Mouse (Mus musculus) adrenal gland (tissue): ENCODE results near the gene Mok.
"Not testable (repeated sequence)": the region's sequence is repeated elsewhere in the genome, so short reads cannot be mapped to it uniquely, and the experiment has no call there.

Experiments used
- intact Hi-C: fragments of 180-260 bp; cut with DNase I; formaldehyde crosslinking; loops from one replicate; pipeline ENCODE4 v1.15.1; 2025
- long read RNA-seq, 2 experiments: library from polyadenylated mRNA; unstranded; transcript quantifications; one replicate each; pipeline ENCODE4 v2.0.0; 2020; ENCODE audit warnings: borderline replicate concordance in 1 of 2; ENCODE audit not compliant: insufficient replicate concordance in 1 of 2

Mok gene
- long read RNA-seq, experiment 1, partial matches to known transcripts, result 0 of 3 reads
- long read RNA-seq, experiment 1, other reads (novel, unspliced or antisense), result 3 of 3 reads
- long read RNA-seq, experiment 2, partial matches to known transcripts, result 0 of 2 reads
- long read RNA-seq, experiment 2, other reads (novel, unspliced or antisense), result 1 of 2 reads

DNA sequence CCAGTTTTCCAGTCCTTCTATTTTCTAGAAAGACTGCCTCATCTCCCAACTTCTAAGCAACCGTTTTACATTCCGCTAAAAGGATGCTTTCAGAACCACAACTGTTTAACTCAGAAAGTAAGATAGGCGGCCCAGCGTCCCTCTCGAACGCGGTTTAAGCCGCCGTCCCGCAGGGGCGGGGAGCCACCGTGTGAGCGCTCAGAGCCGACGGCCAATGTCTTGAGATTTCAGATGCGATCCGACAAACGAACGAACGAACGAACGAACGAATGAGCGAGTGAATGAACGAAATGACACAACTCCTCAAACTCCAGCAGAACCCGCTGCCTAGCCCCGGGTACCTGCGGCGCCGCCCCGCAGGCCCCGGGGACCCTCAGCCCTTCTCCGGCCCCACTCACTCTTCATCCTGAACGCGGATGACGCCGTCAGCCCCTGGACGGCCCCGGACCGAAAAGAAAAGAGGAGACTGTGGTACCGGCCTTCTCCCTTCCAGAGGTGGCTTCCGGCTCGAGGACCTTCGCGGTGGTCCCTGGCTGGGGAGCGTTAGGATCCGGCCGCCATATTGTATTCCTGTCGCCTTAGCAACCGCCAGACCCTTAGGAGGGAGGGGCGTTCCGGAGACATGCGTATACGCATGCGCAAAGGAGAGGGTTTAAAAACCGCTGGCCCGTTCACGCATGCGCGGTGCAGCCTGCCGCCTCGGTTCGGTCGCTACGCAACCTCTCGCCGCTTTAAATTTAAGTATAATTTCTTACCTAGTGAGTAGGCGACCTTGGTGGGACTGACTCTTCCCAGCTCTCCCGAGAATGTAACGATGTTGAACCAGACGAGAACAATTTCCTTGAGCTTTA is at the start of gene Mok:
Gene Mok, minus strand, starts transcription at position 592 of the 851 bp plus-strand sequence.
- intact Hi-C loops, result loop anchor here (2.0 to 10.0 kb wide), 4 partner anchors 102 to 423 kb away; partner anchors contain the start of gene Ppp2r5c

DNA sequence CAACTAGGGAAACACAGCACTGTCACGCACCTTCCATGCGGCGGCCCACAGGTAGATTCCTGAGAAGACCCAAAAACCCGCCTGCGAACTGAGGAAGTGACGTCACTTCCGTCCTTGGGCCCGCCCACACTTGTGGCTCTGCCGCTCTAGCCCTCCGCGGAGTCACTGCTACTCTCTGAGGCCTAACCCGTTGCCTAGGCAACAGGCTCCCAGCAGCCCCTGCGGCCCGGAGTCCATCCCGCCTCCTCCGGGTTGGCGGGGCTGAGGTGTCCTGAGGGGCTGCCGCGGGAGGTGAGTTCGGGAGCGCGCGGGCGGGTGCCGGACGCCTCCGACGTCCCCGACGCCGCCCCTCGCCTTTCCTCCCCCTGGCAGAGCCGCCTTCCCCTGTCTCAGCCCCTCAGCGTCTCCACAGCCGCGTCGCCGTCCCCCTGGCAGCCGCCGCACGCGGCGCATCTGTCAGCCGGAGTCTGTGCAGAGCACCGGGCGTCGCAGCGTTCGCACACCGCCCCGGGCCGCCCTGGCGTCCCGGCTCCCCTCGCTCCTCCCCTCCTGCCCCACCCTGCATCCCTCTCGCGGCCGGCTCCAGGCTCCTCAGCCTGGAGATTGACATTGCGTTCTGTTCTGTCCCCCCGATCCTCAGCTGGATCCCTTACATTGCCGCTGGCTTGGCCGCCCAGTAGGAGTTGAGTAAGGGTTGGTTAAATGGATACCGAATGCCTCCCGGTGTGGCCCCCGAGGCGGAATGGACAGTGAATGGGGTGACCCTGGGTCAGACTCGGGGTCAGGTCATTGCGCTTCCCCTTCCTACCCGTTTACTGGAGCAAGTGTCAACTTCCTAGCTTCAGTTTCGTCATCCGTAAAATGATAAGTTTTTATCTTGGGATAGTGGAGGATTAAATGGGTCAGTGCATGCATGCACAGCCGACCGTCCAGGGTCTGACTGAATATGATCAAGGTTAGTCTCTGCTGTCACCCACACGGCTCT is 48.6 kb upstream of the Mok start, which contains the start of the genes Cinp and Tecpr2:
Gene Cinp, minus strand, starts transcription at position 110 of the 985 bp plus-strand sequence.
Gene Tecpr2, plus strand, starts transcription at position 229 of the 985 bp plus-strand sequence.
- intact Hi-C loops, result no loop called here

DNA sequence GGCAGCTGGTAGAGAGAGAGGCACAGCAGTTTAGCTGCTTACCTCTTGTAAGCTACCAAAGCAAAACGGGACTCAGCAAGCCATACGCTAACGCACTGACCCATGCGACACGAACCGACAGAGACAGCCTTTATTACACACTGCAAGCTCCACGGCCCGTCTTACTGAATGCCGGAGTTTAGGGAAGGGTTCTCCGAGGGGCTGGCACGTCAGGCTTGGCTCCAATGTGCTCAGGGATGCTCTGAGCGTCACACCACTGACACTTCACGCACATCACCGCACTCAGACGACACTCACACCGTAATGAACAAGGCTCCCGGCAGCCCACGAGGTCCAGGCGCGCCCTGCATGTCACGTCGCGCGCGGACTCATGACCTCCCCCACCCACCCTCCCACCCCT is 47.9 kb upstream of the Mok start:
- intact Hi-C loops, result no loop called here

DNA sequence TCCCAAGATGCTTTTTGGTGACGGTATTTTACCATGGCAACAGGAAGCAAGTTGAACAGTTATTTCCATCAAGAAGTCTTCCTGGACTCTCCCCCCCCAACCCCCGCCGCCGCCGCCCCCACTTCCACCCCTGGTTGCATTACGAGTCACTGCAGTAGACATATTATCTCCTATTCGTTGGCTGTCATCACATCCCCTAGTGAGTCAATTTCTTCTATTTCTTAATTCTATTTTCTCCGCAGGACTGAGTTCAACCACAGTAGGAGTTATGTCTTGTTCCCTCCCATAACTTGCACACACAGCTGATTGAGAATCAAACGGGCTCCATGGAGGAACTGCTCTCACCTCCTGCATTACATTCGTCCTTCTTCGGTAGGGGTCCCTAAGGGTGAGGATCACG is 47.4 kb upstream of the Mok start:
- intact Hi-C loops, result no loop called here

DNA sequence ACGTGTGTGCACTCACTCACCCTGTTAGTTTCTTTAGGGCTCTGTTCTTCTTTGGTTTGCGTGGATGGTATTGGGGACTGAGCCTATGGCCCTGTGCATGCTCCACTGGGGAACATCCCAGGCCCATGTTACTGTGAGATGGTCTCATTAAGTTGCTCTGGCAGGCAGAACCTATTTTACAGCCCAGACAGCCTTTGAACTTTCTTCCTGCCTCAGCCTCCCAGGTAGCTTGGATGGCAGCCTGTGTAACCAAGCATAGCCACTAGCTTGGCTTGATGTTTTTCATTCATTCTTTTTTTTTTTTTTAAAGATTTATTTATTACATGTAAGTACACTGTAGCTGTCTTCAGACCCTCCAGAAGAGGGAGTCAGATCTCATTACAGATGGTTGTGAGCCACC is 44.5 kb upstream of the Mok start:
- intact Hi-C loops, result no loop called here

DNA sequence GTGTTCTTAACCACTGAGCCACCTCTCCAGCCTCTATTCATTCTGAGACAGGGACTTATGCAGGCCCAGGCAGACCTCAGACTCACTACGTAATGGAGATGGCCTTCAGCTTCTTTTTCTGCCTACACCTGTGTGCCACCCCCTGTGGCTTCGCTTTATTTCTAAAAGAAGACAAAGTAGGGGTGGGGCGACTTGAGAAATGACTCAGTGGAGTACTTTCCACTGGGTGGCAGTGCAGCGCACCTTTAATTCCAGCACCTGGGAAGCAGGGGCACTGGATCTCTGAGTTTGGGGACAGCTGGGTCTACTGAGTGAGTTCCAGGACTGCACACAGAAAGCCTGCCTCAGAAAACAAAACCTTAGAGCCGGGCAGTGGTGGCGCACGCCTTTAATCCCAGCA is 41.6 kb upstream of the Mok start:
- intact Hi-C loops, result no loop called here

DNA sequence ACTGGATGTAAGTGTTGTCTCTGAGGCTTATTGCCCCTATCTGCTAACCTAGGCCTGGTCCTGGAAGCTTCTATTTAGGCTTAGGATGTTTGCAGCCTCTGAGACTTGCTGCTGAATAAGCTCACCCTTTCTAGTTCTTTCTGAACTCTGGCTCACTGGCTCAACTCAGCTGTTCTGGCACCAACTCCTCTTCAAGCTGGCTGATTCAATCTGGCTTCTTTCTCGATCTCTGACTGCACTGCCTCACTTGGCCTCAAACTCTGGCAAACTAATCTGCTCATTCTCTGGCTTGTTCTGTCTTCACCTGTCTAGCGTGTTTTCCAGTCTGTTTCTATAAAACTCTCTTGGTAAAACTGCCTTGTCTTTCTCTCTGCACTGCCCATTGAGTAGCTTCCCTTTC is 34.6 kb upstream of the Mok start:
- intact Hi-C loops, result no loop called here

DNA sequence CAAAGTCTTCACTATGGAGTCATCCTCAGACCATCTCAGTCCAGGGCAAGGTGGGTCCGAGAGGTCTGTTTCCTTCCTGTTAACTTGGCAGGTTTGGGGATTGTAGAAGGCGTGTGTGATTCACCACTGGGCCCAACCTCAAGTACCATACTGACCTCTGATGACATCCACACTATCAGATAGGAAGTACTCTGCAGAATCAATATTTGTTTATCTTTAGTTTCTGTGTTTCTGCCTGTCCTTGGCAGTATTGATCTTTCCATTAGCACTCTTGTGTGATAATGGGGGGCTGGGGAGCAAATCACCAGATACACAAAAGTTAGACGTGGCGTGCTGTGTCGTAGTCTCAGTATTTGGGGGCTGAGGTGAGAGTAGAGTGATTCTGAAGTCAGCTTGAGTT is 30.5 kb upstream of the Mok start:
- intact Hi-C loops, result no loop called here

DNA sequence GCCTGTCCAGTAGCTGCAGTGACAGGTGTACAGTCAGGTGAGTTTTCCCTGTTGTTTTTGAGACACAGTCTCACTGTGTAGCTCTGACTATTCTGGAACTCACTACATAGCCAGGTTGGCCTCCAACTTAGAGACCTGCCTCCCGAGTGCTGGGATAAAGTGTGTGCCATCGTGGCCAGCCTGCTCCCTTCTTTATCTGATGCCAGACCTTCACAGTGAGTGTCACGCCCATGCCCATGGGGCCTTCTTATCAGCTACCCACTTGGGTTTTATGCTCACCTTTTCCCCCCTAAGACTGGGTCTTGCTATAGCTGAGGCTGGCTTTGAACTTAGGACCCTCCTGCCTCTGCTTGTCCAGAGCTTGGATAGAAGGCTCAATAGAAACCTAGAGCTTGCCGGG is 29.4 kb upstream of the Mok start:
- intact Hi-C loops, result no loop called here

DNA sequence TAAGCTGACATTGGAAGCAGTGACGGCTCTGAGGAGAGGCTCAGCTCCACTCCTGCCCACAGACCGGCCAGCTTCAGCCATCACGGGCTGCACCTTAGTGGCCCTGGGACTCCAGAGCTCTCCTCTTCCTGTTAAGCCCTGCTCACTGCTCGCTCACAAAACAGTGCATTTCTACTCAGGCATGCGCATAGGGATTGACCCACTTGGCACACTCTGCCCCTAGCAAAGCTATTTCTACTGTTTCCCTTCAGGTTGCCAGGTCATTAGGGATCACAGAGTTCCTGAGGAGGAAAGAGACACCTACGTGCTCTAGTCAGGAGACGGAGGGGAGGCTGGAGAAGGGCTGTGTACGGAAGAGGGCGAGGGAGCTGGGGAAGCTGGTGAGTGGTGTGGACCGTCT is 25.2 kb upstream of the Mok start:
- intact Hi-C loops, result no loop called here

DNA sequence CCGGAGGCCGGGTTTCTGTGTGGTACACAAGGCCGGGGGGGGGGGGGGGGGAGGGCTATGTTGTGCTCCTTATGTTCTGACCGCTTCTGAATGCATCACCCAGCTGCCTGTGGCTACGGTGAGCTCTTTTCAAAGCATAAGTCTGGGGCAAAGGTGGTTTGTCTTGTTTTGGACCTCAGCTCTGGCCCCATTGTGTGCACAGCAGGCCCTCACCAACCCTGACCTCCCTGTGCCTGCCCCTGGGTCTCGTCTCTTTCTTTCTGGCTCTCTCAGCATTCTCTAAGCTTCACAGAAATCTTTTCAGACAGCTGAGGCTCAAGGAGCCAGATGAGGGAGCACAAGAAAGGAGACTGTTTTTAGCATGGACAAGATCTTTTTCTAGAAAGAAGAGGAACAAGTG is 24.8 kb upstream of the Mok start:
- intact Hi-C loops, result no loop called here

DNA sequence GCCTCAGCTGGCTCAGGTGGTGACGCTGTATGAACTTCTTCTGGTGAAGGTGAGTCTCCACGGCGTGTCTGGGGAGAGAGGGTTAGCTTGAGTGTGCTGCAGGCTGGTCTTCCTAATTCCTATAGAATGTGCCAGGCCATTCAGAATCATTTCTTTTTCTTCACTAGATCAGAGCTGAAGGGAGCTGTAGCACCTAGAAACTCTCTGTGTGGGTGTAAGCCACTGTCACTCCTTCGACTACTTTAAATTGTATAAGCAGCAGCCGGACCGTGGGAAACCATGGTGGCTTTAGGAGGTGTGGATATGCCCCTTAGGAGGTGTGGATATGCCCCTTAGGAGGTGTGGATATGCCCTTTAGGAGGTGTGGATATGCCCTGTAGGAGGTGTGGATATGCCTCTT is 23.3 kb upstream of the Mok start:
- intact Hi-C loops, result no loop called here

DNA sequence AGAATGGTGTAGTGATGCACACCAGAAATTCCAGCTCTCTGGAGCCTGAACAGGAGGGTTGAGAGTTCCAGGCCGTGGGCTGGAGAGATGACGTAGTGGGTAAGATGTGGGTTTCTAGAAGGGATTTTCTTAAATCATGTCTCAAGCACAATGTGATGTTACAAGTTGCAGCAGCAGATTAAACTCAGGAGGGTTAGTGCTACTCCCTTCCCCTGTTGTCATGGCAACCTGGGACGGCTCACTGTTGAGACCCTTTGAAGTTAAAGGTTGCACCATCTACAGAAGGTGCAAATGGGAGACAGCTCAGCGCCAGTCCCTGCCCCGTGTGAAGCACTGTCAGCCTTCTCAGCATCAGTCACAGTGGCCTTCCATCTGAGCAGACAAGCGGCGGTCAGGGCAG is 20.5 kb upstream of the Mok start:
- intact Hi-C loops, result no loop called here

DNA sequence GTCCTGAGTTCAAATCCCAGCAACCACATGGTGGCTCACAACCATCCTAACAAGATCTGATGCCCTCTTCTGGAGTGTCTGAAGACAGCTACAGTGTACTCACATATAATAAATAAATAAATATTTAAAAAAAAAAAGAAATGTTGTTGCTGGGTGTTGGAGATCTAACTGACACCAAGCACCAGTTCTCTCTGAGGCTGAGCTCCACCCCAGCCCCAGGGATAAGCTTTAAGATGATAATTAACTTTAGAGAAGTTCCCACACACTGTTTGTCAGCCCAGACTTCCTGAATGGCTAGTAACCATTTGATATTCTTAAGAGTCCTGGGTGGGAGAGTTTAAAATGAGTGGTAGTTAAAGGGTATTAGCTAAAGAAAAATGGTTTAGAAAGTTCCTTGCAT is 19.6 kb upstream of the Mok start:
- intact Hi-C loops, result no loop called here

DNA sequence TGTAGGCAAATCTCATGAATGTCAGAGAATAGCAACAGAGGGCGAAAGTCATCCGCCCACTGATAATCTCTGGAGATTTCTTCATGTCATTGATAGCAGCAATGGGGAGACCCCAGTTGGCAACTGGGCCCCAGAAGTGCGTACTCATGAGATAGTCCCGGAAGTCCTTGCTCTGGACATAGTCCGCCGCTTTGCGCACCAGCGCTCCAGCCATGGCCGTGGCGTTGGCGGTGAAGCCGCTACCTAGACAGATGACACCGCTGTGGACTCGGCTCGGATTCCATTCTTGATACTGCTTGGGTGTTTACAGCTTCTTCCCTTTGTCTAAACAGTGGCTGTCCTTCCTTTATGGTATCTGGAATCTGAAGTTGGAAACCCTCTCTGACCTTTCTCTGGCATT is 17.9 kb upstream of the Mok start:
- intact Hi-C loops, result not testable (repeated sequence)

DNA sequence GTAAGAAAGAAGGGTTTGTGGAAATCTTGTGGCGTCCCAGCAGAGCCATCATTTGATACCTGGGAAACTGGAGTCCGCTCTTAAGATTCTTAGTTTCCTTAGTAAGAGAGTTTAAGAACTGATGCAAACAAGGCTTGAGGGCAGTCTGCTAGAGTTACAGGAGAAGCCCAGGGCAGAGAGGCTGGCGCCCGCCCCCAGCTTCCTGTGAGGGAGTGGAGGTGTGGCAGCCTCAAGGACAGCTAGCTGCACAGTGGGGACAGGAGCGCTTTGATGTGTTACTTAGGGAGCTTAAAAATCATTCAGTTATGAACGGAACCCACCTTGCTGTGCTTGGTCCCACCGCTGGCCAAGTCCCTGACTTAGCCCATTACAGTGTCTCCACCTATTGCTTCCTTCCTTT is 16.5 kb upstream of the Mok start:
- intact Hi-C loops, result no loop called here

DNA sequence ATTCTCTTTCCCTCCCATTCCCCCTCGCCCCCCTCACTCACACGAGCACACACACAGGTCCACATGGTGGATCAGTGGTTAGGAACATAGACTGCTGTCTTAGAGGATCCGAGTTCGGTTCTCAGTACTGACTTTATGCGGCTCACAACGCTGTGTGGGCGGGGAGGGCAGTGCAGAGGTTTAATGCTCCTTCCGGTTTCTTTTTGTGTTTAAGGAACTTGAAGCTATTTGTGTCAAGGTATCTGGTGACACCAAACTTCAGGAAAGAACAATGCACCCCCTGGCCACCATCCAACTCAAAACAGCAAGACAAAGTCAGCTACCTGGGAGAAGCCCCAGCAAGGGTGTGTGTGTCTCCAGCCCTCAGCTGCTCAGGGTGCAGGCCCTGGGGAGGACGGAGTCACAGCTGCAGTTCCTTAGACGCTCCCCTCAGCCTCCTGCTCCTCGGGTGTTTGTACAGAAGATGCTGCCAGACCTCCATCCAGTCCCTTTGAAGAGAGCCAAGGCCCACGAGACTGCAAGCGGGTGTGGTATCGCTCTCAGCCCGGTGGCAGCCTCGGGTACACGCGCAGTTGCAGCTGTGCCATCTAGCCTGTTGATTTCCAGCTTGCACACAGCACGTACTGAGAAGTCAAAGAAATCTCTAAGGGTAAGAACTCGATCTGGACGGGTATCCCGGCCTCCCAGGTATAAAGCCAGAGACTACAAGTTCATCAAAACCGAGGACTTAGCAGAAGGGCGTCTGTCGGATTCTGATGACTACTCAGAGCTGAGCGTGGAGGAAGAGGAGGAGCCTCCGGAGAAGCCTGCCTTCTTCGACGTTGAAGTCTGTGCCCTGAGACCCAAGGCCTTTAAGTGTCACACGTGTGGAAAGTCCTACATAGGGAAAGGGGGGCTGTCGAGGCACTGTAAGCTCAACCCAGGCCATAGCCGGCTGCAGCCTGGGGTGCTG is 14.3 kb upstream of the Mok start:
- intact Hi-C loops, result no loop called here

DNA sequence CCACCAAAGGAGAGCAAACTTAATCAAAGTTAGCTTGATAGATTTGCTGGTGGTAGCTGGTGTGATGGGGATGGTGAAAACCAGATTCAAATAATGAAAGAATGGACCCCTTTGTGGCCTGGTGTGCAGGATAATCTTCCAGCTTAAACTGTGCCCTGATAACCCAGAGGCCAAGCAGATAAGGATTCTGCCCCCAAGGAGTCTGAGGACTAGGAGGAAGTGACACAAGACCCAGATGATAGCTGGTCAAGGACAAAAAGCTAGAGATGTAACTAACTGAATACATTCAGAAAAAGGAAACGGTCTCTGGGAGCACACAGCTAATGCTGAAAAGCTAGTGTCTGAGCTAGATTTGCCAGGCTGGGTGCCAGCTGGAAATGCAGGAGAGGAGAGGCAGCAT is 11.2 kb upstream of the Mok start:
- intact Hi-C loops, result no loop called here

DNA sequence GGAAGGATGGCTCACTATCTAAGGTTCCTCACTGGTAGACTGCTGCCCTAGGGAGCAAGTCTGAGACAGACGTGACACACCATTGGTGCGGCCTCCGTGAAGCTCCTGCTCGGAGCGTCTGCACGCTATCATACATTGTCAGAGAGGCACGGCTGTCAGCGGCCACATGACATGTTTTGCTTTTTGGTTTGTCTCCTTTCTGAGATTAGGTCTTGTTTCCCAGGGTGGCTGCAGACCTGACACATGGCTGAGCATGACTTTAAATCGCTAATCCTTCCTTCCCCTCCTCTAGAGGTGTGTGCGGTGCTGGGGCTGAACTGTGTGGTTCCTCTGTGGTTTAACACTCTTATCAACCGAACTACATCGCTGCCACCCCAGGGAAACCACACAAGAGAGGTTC is 10.7 kb upstream of the Mok start:
- intact Hi-C loops, result no loop called here

DNA sequence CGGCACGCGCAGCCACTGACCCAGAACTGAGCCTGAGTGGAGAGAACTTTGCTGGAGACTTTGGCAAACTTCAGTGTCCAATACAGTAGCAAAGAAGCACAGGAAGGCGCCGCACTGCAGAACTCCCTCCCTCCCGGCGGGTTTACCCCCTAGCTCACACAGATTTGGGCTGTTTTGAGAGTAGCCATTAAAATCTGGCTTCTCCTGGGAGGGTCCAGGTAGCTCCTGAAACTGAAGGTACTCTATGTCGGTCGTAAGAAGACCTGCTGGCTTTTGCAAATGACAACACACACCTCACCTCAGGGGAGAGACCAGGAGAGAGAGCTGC is 10.2 kb upstream of the Mok start:
- intact Hi-C loops, result no loop called here
